Mouse (Mus musculus): ENCODE data around the gene Hes5. TPM values are rescaled to one million over a fixed set of nuclear protein-coding genes. Genes with fewer than 3 reads are reported as not detected.

Hes5 gene
- polyA plus RNA-seq (2015; fragmentation: Nextera tagmentation; extraction: Ambion mirVana) = 1.1 and 1.3 TPM in 2 replicates

GRCm38 (mm10) chr4:154960690-154961225 is at the start of gene Hes5:
Hes5 (plus strand) TSS chr4:154960923.
- H3K4me3 ChIP-seq = peak within 1 kb of the TSS; percentile 44
- under 1% methylated on average over 65 of the region's 65 CpGs for WGBS
- no peak for ATAC-seq (ENCODE audit: insufficient number of reproducible peaks, low FRiP score, low TSS enrichment, low read depth)
- peaks cover 73% of the 10 kb centered on the region for H3K27me3 ChIP-seq
- H3K27ac ChIP-seq = no peak within 1 kb of the TSS
- no peaks in the 10 kb centered on the region for H3K36me3 ChIP-seq
- H3K4me2 ChIP-seq = peak within 1 kb of the TSS; percentile 88
- peak within 1 kb of the TSS; percentile 33; the same call in 1 of the 2 replicates for H3K9ac ChIP-seq
- no peaks in the 10 kb centered on the region for H3K9me3 ChIP-seq
- H3K4me1 ChIP-seq = peaks cover 59% of the 10 kb centered on the region

GRCm38 (mm10) chr4:154911644-154912043 is 49.1 kb upstream of the Hes5 start:
- Histone ChIP-seq H3K27me3 (no peaks in the 10 kb centered on the region), H3K9ac (no peak overlapping the region), H3K4me3 (no peak overlapping the region), H3K9me3 (no peaks in the 10 kb centered on the region), H3K4me1 (peaks cover 10% of the 10 kb centered on the region), H3K36me3 (no peaks in the 10 kb centered on the region), H3K4me2 (no peak overlapping the region), H3K27ac (peak overlapping the region; percentile 11; the same call in 1 of the 2 replicates)
- WGBS = 67% methylated on average over 2 of the region's 2 CpGs
- no peak for ATAC-seq (ENCODE audit: insufficient number of reproducible peaks, low FRiP score, low TSS enrichment, low read depth)

GRCm38 (mm10) chr4:154913845-154914244 is 46.9 kb upstream of the Hes5 start:
- no peaks in the 10 kb centered on the region for H3K9me3 ChIP-seq
- H3K4me2 ChIP-seq = no peak overlapping the region
- H3K27me3 ChIP-seq = no peaks in the 10 kb centered on the region
- no peak overlapping the region for H3K9ac ChIP-seq
- WGBS = 90% methylated on average over 3 of the region's 3 CpGs
- H3K36me3 ChIP-seq = no peaks in the 10 kb centered on the region
- no peak for ATAC-seq (ENCODE audit: insufficient number of reproducible peaks, low FRiP score, low TSS enrichment, low read depth)
- no peak overlapping the region for H3K27ac ChIP-seq
- H3K4me3 ChIP-seq = no peak overlapping the region
- peaks cover 5% of the 10 kb centered on the region for H3K4me1 ChIP-seq

DNA sequence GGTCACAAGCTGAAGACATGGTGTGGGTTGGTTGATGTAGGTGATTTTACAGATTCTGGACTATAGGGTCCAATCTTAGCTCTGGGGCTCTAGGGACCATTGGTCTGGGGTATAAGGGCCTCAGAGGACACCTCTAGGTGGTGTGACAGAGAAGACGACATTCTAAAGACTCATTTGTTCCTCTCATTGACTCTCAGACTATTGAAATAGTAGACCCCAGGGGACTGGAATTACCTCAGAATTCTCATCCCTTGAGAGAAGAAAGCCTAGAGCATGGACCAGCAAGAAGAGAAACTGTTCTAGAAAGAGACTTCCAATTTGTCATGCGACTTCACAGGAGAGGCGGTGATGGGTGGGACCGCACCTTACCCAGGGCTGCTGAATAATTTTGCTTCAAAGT is 46.5 kb upstream of the Hes5 start:
- 92% methylated on average over 4 of the region's 4 CpGs for WGBS
- no peaks in the 10 kb centered on the region for H3K27me3 ChIP-seq
- H3K9ac ChIP-seq = no peak overlapping the region
- no peak for ATAC-seq (ENCODE audit: insufficient number of reproducible peaks, low FRiP score, low TSS enrichment, low read depth)
- H3K4me3 ChIP-seq = no peak overlapping the region
- no peaks in the 10 kb centered on the region for H3K36me3 ChIP-seq
- peaks cover 5% of the 10 kb centered on the region for H3K4me1 ChIP-seq
- no peak overlapping the region for H3K27ac ChIP-seq
- H3K9me3 ChIP-seq = no peaks in the 10 kb centered on the region
- H3K4me2 ChIP-seq = no peak overlapping the region

GRCm38 (mm10) chr4:154914707-154915106 is 46.0 kb upstream of the Hes5 start:
- 68% methylated on average over 3 of the region's 3 CpGs for WGBS
- no peak for ATAC-seq (ENCODE audit: insufficient number of reproducible peaks, low FRiP score, low TSS enrichment, low read depth)

DNA sequence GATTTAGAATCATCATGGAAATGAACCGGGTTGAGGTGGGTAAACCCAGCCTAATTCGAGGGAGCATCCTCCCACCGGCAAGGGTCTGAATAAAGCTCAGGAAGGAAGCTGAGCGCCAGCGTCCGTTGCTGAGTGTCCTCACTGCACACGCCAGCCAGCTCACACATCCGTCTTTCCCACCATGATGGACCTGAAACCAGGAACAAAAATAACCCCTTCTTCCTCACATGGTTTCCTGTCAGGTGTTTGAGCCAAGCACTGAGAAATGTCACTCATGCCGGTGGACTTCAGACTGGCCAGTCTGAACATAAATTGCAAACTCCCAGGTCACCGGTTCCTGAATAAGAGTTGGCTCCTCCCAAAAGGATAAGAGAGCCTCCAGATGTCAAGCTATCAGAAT is 45.4 kb upstream of the Hes5 start:
- 83% methylated on average over 10 of the region's 10 CpGs for WGBS
- no peak overlapping the region for H3K9ac ChIP-seq
- no peak for ATAC-seq (ENCODE audit: insufficient number of reproducible peaks, low FRiP score, low TSS enrichment, low read depth)

More at GRCm38 (mm10) chr4:154914707-154915106, 46.0 kb upstream of the Hes5 start:
- H3K4me2 ChIP-seq = no peak overlapping the region
- H3K9ac ChIP-seq = no peak overlapping the region
- H3K4me3 ChIP-seq = no peak overlapping the region
- no peaks in the 10 kb centered on the region for H3K36me3 ChIP-seq
- H3K4me1 ChIP-seq = peaks cover 5% of the 10 kb centered on the region
- no peaks in the 10 kb centered on the region for H3K27me3 ChIP-seq
- H3K27ac ChIP-seq = no peak overlapping the region
- no peaks in the 10 kb centered on the region for H3K9me3 ChIP-seq

DNA sequence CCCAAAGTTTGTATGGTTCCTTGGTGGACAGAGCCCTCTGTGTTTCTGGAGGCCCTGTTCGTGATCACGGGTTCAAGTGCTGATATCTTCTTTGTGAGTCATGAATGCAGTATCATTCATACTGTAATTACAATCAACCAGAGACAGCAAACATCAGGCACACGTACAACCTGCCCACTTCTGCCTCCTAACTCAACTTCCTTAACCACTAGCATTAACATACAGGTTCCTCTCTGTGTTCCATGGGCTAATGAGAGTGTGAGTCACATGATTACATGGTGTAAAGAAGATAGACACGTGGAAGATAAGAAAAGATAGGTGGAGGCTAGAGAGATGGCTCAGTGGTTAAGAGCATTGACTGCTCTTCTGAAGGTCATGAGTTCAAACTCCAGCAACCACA is 44.1 kb upstream of the Hes5 start:
- ATAC-seq (ENCODE audit: insufficient number of reproducible peaks, low FRiP score, low TSS enrichment, low read depth) = no peak
- no peak overlapping the region for H3K4me3 ChIP-seq
- H3K27me3 ChIP-seq = no peaks in the 10 kb centered on the region
- no peaks in the 10 kb centered on the region for H3K36me3 ChIP-seq
- 79% methylated on average over 4 of the region's 4 CpGs for WGBS
- H3K9ac ChIP-seq = no peak overlapping the region
- no peaks in the 10 kb centered on the region for H3K4me1 ChIP-seq
- H3K4me2 ChIP-seq = no peak overlapping the region
- H3K9me3 ChIP-seq = no peaks in the 10 kb centered on the region
- H3K27ac ChIP-seq = no peak overlapping the region

More for the DNA sequence above, 45.4 kb upstream of the Hes5 start:
- Histone ChIP-seq H3K27me3 (no peaks in the 10 kb centered on the region), H3K4me2 (no peak overlapping the region), H3K9me3 (no peaks in the 10 kb centered on the region), H3K4me3 (no peak overlapping the region), H3K4me1 (peaks cover 5% of the 10 kb centered on the region), H3K36me3 (no peaks in the 10 kb centered on the region), H3K27ac (no peak overlapping the region)

DNA sequence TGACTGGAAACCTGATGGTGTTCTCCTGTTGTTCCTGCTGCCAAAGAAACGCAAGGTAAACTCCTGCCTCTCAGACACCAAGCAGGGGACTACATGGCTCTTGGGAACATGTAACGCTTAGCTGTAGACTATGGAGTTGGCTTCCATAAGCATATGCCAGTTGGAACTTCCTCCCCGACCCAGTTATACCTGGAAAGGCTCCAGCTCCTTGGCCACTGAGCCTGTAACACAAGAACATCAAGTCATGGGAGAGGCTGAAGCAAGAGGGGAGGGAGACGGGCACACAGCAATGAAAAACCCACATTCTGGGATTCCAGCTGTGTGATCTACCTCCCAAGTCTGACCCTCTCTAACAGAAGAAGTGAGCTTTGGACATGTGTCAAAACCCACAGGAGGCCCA is 38.4 kb upstream of the Hes5 start:
- Histone ChIP-seq H3K9me3 (no peaks in the 10 kb centered on the region), H3K4me3 (no peak overlapping the region), H3K36me3 (no peaks in the 10 kb centered on the region), H3K27me3 (no peaks in the 10 kb centered on the region), H3K4me1 (peaks cover 15% of the 10 kb centered on the region), H3K4me2 (no peak overlapping the region), H3K27ac (no peak overlapping the region), H3K9ac (no peak overlapping the region)
- no peak for ATAC-seq (ENCODE audit: insufficient number of reproducible peaks, low FRiP score, low TSS enrichment, low read depth)
- WGBS = 56% methylated on average over 4 of the region's 4 CpGs

DNA sequence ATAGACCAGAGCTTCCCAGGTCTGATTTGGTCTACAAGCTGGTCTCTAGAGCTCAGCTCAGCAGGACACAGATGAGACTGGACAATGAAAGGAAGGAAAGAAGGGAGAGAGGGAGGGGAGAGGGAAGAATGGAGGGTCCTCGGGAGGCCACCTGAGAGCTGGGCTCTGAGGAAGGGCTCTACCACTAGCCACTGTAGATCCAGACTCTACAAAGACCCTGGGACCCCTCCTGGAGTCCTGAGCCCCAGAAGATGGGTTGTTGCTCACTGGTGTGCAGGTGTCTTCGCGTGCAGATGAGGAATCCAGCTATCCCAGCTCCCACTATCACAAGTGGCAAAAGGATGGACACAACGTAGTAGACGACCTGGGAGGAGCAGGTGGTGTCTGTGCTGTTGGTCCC is 37.8 kb upstream of the Hes5 start:
- Histone ChIP-seq H3K9ac (no peak overlapping the region), H3K9me3 (no peaks in the 10 kb centered on the region), H3K4me2 (no peak overlapping the region), H3K4me1 (peaks cover 21% of the 10 kb centered on the region), H3K27ac (no peak overlapping the region), H3K36me3 (no peaks in the 10 kb centered on the region), H3K4me3 (no peak overlapping the region), H3K27me3 (no peaks in the 10 kb centered on the region)
- ATAC-seq (ENCODE audit: insufficient number of reproducible peaks, low FRiP score, low TSS enrichment, low read depth) = no peak
- 75% methylated on average over 5 of the region's 5 CpGs for WGBS

GRCm38 (mm10) chr4:154925413-154925812 is 35.3 kb upstream of the Hes5 start:
- Histone ChIP-seq H3K4me2 (no peak overlapping the region), H3K9ac (no peak overlapping the region), H3K36me3 (no peaks in the 10 kb centered on the region), H3K27ac (no peak overlapping the region), H3K27me3 (no peaks in the 10 kb centered on the region), H3K4me1 (peaks cover 31% of the 10 kb centered on the region), H3K9me3 (no peaks in the 10 kb centered on the region), H3K4me3 (no peak overlapping the region)
- no peak for ATAC-seq (ENCODE audit: insufficient number of reproducible peaks, low FRiP score, low TSS enrichment, low read depth)
- WGBS = 53% methylated on average over 4 of the region's 4 CpGs

- H3K4me1 ChIP-seq = peaks cover 31% of the 10 kb centered on the region
- H3K9ac ChIP-seq = peak overlapping the region; percentile 0; the same call in 1 of the 2 replicates
- peak overlapping the region; percentile 22 for H3K4me3 ChIP-seq
- H3K27me3 ChIP-seq = no peaks in the 10 kb centered on the region
- 35% methylated on average over 9 of the region's 9 CpGs for WGBS
- peak overlapping the region; percentile 80 for H3K27ac ChIP-seq
- H3K36me3 ChIP-seq = no peaks in the 10 kb centered on the region
- ATAC-seq (ENCODE audit: insufficient number of reproducible peaks, low FRiP score, low TSS enrichment, low read depth) = no peak
- H3K9me3 ChIP-seq = no peaks in the 10 kb centered on the region
- peak overlapping the region; percentile 33 for H3K4me2 ChIP-seq
Measured at GRCm38 (mm10) chr4:154926969-154927898, 33.5 kb upstream of the Hes5 start.

GRCm38 (mm10) chr4:154927899-154928337 is 32.8 kb upstream of the Hes5 start:
- Histone ChIP-seq H3K27me3 (no peaks in the 10 kb centered on the region), H3K27ac (peak overlapping the region; percentile 80), H3K4me3 (peak overlapping the region; percentile 22), H3K4me1 (peaks cover 25% of the 10 kb centered on the region), H3K9ac (peak overlapping the region; percentile 0; the same call in 1 of the 2 replicates), H3K9me3 (no peaks in the 10 kb centered on the region), H3K36me3 (no peaks in the 10 kb centered on the region), H3K4me2 (peak overlapping the region; percentile 33)
- 10% methylated on average over 5 of the region's 5 CpGs for WGBS
- 0 out of 2 replicates have a peak, but pooled peaks have one; percentile 52 for ATAC-seq (ENCODE audit: insufficient number of reproducible peaks, low FRiP score, low TSS enrichment, low read depth)
